Mouse (Mus musculus): ENCODE data around the gene 1700037H04Rik. TPM values are rescaled to one million over a fixed set of nuclear protein-coding genes. Genes with fewer than 3 reads are reported as not detected.
A peak's percentile ranks its signal among the peaks of the same experiment; 100 is the strongest.

Gene 1700037H04Rik
- polyA plus RNA-seq, 1 experiment from 2014 or later = 73.0 TPM

- no peak overlapping the region for H3K4me3 ChIP-seq (replicated peaks; ENCODE audit: low read length)
- no peak for ATAC-seq (ENCODE audit: insufficient read depth, low FRiP score)
- H3K9ac ChIP-seq (ENCODE audit: low read length) = no peak overlapping the region
- peaks cover 21% of the 10 kb centered on the region for H3K4me1 ChIP-seq (ENCODE audit: control insufficient read depth, insufficient read depth, low read length)
- H3K27ac ChIP-seq (ENCODE audit: low read length) = no peak overlapping the region
- WGBS = 69% methylated on average over 2 of the region's 2 CpGs
- H3K4me2 ChIP-seq (ENCODE audit: low read depth, low read length) = no peak overlapping the region
- no peaks in the 10 kb centered on the region for H3K27me3 ChIP-seq (ENCODE audit: control insufficient read depth, insufficient read depth, low read length)
- H3K9me3 ChIP-seq (replicated peaks; ENCODE audit: control insufficient read depth, low read length) = no peaks in the 10 kb centered on the region
- peaks cover 1% of the 10 kb centered on the region; the same call in 1 of the 2 replicates for H3K36me3 ChIP-seq (ENCODE audit: control insufficient read depth, insufficient read depth, low read length)
Measured at GRCm38 (mm10) chr2:131200710-131201109, 40.8 kb upstream of the 1700037H04Rik start.

GRCm38 (mm10) chr2:131196606-131197316, 36.9 kb upstream of the 1700037H04Rik start:
- Histone ChIP-seq H3K27ac (ENCODE audit: low read length) (no peak overlapping the region), H3K4me2 (ENCODE audit: low read depth, low read length) (no peak overlapping the region), H3K4me1 (ENCODE audit: control insufficient read depth, insufficient read depth, low read length) (no peaks in the 10 kb centered on the region), H3K36me3 (ENCODE audit: control insufficient read depth, insufficient read depth, low read length) (peaks cover 19% of the 10 kb centered on the region), H3K9me3 (replicated peaks; ENCODE audit: control insufficient read depth, low read length) (no peaks in the 10 kb centered on the region), H3K4me3 (replicated peaks; ENCODE audit: low read length) (no peak overlapping the region), H3K9ac (ENCODE audit: low read length) (no peak overlapping the region), H3K27me3 (ENCODE audit: control insufficient read depth, insufficient read depth, low read length) (no peaks in the 10 kb centered on the region)
- 90% methylated on average over 16 of the region's 16 CpGs for WGBS
- no peak for ATAC-seq (ENCODE audit: insufficient read depth, low FRiP score)

- no peaks in the 10 kb centered on the region for H3K9me3 ChIP-seq (replicated peaks; ENCODE audit: control insufficient read depth, low read length)
- H3K27ac ChIP-seq (ENCODE audit: low read length) = no peak overlapping the region
- peaks cover 26% of the 10 kb centered on the region for H3K36me3 ChIP-seq (ENCODE audit: control insufficient read depth, insufficient read depth, low read length)
- WGBS = 73% methylated on average over 7 of the region's 7 CpGs
- ATAC-seq (ENCODE audit: insufficient read depth, low FRiP score) = no peak
- no peak overlapping the region for H3K4me2 ChIP-seq (ENCODE audit: low read depth, low read length)
- no peak overlapping the region for H3K9ac ChIP-seq (ENCODE audit: low read length)
- peaks cover 28% of the 10 kb centered on the region for H3K4me1 ChIP-seq (ENCODE audit: control insufficient read depth, insufficient read depth, low read length)
- no peak overlapping the region for H3K4me3 ChIP-seq (replicated peaks; ENCODE audit: low read length)
- H3K27me3 ChIP-seq (ENCODE audit: control insufficient read depth, insufficient read depth, low read length) = no peaks in the 10 kb centered on the region
Measured at GRCm38 (mm10) chr2:131191005-131191390, 31.1 kb upstream of the 1700037H04Rik start.

- Histone ChIP-seq H3K27ac (ENCODE audit: low read length) (peak overlapping the region; percentile 16; the same call in 1 of the 2 replicates), H3K27me3 (ENCODE audit: control insufficient read depth, insufficient read depth, low read length) (no peaks in the 10 kb centered on the region), H3K9me3 (replicated peaks; ENCODE audit: control insufficient read depth, low read length) (no peaks in the 10 kb centered on the region), H3K4me3 (replicated peaks; ENCODE audit: low read length) (no peak overlapping the region), H3K4me2 (ENCODE audit: low read depth, low read length) (no peak overlapping the region), H3K36me3 (ENCODE audit: control insufficient read depth, insufficient read depth, low read length) (peaks cover 22% of the 10 kb centered on the region), H3K4me1 (ENCODE audit: control insufficient read depth, insufficient read depth, low read length) (peaks cover 31% of the 10 kb centered on the region), H3K9ac (ENCODE audit: low read length) (peak overlapping the region; percentile 42; the same call in 1 of the 2 replicates)
- ATAC-seq (ENCODE audit: insufficient read depth, low FRiP score) = no peak
- WGBS = 37% methylated on average over 10 of the region's 10 CpGs
Measured at GRCm38 (mm10) chr2:131190344-131191004, 30.6 kb upstream of the 1700037H04Rik start.

- Histone ChIP-seq H3K4me2 (ENCODE audit: low read depth, low read length) (peak overlapping the region; percentile 10; the same call in 1 of the 2 replicates), H3K36me3 (ENCODE audit: control insufficient read depth, insufficient read depth, low read length) (peaks cover 21% of the 10 kb centered on the region), H3K4me1 (ENCODE audit: control insufficient read depth, insufficient read depth, low read length) (peaks cover 31% of the 10 kb centered on the region), H3K9me3 (replicated peaks; ENCODE audit: control insufficient read depth, low read length) (no peaks in the 10 kb centered on the region), H3K4me3 (replicated peaks; ENCODE audit: low read length) (no peak overlapping the region), H3K27ac (ENCODE audit: low read length) (peak overlapping the region; percentile 16; the same call in 1 of the 2 replicates), H3K27me3 (ENCODE audit: control insufficient read depth, insufficient read depth, low read length) (no peaks in the 10 kb centered on the region), H3K9ac (ENCODE audit: low read length) (no peak overlapping the region)
- WGBS = 40% methylated on average over 5 of the region's 5 CpGs
- ATAC-seq (ENCODE audit: insufficient read depth, low FRiP score) = no peak
Measured at GRCm38 (mm10) chr2:131189521-131190309, 29.8 kb upstream of the 1700037H04Rik start.

GRCm38 (mm10) chr2:131188311-131188710, 28.4 kb upstream of the 1700037H04Rik start:
- Histone ChIP-seq H3K4me2 (ENCODE audit: low read depth, low read length) (peak overlapping the region; percentile 85), H3K4me3 (replicated peaks; ENCODE audit: low read length) (no peak overlapping the region)
- WGBS = 94% methylated on average over 5 of the region's 5 CpGs

GRCm38 (mm10) chr2:131187602-131187922, 27.7 kb upstream of the 1700037H04Rik start:
- WGBS = 19% methylated on average over 3 of the region's 3 CpGs
- no peaks in the 10 kb centered on the region for H3K9me3 ChIP-seq (replicated peaks; ENCODE audit: control insufficient read depth, low read length)
- no peaks in the 10 kb centered on the region for H3K27me3 ChIP-seq (ENCODE audit: control insufficient read depth, insufficient read depth, low read length)
- peak overlapping the region; percentile 85 for H3K4me2 ChIP-seq (ENCODE audit: low read depth, low read length)
- no peak for ATAC-seq (ENCODE audit: insufficient read depth, low FRiP score)
- peak overlapping the region; percentile 88 for H3K9ac ChIP-seq (ENCODE audit: low read length)
- peak overlapping the region; percentile 83 for H3K4me3 ChIP-seq (replicated peaks; ENCODE audit: low read length)
- H3K27ac ChIP-seq (ENCODE audit: low read length) = peak overlapping the region; percentile 42
- H3K4me1 ChIP-seq (ENCODE audit: control insufficient read depth, insufficient read depth, low read length) = peaks cover 31% of the 10 kb centered on the region
- H3K36me3 ChIP-seq (ENCODE audit: control insufficient read depth, insufficient read depth, low read length) = peaks cover 9% of the 10 kb centered on the region; the same call in 1 of the 2 replicates

More at GRCm38 (mm10) chr2:131188311-131188710, 28.4 kb upstream of the 1700037H04Rik start:
- H3K9me3 ChIP-seq (replicated peaks; ENCODE audit: control insufficient read depth, low read length) = no peaks in the 10 kb centered on the region
- no peak overlapping the region for H3K27ac ChIP-seq (ENCODE audit: low read length)
- H3K9ac ChIP-seq (ENCODE audit: low read length) = no peak overlapping the region
- peaks cover 31% of the 10 kb centered on the region for H3K4me1 ChIP-seq (ENCODE audit: control insufficient read depth, insufficient read depth, low read length)
- no peak for ATAC-seq (ENCODE audit: insufficient read depth, low FRiP score)
- H3K36me3 ChIP-seq (ENCODE audit: control insufficient read depth, insufficient read depth, low read length) = peaks cover 9% of the 10 kb centered on the region; the same call in 1 of the 2 replicates
- H3K27me3 ChIP-seq (ENCODE audit: control insufficient read depth, insufficient read depth, low read length) = no peaks in the 10 kb centered on the region

- H3K4me3 ChIP-seq (replicated peaks; ENCODE audit: low read length) = peak within 1 kb of the TSS; percentile 83
- H3K9ac ChIP-seq (ENCODE audit: low read length) = peak within 1 kb of the TSS; percentile 88
- peak within 1 kb of the TSS; percentile 85 for H3K4me2 ChIP-seq (ENCODE audit: low read depth, low read length)
- peak within 1 kb of the TSS; percentile 42 for H3K27ac ChIP-seq (ENCODE audit: low read length)
- H3K9me3 ChIP-seq (replicated peaks; ENCODE audit: control insufficient read depth, low read length) = no peaks in the 10 kb centered on the region
- WGBS = under 1% methylated on average over 42 of the region's 43 CpGs
- peaks cover 31% of the 10 kb centered on the region for H3K4me1 ChIP-seq (ENCODE audit: control insufficient read depth, insufficient read depth, low read length)
- H3K27me3 ChIP-seq (ENCODE audit: control insufficient read depth, insufficient read depth, low read length) = no peaks in the 10 kb centered on the region
- peak; percentile 94 for ATAC-seq (ENCODE audit: insufficient read depth, low FRiP score)
- peaks cover 9% of the 10 kb centered on the region; the same call in 1 of the 2 replicates for H3K36me3 ChIP-seq (ENCODE audit: control insufficient read depth, insufficient read depth, low read length)
Measured at GRCm38 (mm10) chr2:131186771-131187601, 27.1 kb upstream of the 1700037H04Rik start, which contains the start of the genes Cdc25b and Spef1. Gene Cdc25b, plus strand, starts transcription at chr2:131186949. Gene Spef1, minus strand, starts transcription at chr2:131187282.
